Mouse (Mus musculus) spleen, adult 18-20 months (tissue): Measurements from ENCODE around the gene Mul1.
"Not testable (repeated sequence)": the region's sequence is repeated elsewhere in the genome, so short reads cannot be mapped to it uniquely, and the experiment has no call there.

Source experiments
- DNase-seq, 2 experiments: peaks; one replicate each; pipeline ENCODE4 v3.0.0; 2022; ENCODE audit warnings: mixed read lengths in 2 of 2

The Mul1 gene

DNA sequence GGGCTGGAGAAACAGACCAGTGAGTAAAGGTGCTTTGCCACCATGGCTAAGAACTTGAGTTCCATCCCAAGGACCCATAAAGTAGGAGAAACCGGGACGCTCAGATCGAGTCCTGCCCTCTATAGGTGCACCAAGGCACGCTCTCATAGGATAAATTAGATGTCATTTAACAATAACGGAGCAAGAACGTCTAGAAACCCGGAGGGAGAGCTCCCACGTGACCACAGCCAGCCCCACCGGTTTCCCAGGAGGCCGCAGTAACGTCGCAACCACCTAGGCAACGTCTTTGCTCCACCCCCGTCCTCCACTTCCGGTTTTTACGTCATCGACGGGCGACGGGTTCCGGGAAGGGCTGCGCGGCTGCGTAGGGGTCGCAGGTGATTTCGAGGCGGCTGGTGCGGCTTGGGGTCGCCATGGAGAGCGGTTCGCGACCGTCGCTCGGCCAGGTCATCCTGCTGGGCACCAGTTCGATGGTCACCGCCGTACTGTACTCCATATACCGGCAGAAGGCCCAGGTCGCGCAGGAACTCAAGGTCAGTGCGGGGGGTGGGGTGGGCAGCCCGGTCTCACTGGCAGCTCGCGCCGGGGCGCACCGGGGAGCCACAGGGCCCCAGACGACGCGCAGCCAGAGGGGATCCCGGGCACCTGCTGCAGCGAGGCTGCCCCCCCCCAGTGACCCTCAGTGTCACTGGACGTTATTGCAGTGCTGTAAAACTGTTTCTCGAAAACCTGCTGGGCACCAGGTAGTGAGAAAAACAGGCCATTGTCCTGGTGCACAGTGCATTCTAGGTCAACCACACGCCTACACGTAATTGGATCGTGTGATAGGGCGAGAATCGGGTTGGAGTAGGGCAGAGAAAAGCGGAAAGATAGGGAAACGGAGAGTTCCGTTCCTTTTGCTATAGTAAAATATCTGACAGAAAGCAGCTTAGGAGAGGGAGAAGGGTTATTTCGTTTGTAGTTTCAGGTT lies at the start of gene Mul1:
TSS of gene Mul1 (plus strand) at position 325 of the 970 bp plus-strand sequence.
- peak; percentile 87 to 93 for DNase-seq

DNA sequence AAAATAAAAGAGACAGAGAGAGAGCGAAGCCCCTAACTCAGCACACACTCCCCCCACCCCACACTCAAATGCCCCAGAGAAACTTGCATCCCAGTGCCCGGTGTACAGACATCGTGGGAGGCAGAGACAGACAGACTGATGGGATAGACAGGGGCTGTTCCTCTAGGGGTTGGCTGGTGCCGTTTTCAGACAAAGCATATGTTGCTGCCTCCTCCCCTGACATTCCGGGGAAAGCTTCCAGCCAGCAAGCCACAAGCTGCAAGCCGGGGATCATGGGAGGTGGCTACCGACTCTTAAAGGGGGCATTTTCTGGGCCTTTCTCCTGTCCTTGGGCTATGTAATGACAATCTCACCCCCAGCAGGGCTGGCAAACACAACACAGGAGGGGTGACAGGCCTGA lies 40.8 kb upstream of the Mul1 start:
- DNase-seq, result no peak

DNA sequence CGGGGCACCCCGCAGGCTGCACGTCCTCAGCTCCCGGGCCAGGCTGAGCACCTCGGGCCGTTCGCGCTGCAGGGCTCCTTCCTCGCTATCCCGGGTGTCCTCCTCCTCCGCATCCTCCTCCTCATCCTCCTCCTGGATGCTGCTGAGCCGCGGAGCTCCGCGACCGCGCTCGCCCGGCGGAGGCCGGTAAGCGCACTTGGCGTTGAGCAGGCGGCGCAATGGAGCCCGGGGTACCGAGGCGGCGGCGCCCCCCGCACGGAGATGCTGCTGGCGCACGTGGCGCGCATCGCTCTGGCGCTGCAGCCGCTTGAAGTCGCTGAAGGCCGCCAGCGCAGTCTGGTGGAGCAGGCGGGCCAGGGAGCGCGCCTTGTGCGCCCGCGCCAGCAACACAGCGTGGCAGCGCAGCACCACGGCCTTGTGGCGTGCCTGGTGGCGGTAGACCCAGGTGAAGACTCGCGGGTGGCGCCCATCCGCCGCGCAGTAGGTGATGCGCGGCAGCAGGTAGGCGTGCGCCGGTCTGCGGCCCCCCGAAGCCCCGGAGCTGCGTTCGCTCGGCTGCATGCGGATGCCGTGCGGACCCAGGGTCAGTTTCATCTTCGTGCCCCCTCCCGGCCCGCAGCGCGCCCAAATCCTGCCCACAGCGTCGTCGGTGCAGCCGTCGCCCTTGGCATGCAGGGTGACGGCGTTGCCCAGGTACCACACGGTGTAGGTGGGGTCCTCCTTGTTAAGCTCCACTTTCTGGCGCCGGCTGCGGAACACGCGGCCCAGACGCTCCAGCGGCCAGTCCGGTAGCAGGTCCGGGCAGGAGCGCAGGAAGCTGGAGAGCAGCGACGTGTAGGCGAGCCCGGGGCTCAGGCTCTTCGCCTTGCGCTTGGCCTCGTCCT lies 39.1 kb upstream of the Mul1 start:
- DNase-seq, result no peak

GRCm38 (mm10) chr4:138395971-138396645 lies 38.4 kb upstream of the Mul1 start, which contains the start of gene Fam43b:
Fam43b (minus strand) TSS chr4:138396528.
- DNase-seq, result no peak

GRCm38 (mm10) chr4:138396711-138397110 lies 37.8 kb upstream of the Mul1 start:
- no peak for DNase-seq

DNA sequence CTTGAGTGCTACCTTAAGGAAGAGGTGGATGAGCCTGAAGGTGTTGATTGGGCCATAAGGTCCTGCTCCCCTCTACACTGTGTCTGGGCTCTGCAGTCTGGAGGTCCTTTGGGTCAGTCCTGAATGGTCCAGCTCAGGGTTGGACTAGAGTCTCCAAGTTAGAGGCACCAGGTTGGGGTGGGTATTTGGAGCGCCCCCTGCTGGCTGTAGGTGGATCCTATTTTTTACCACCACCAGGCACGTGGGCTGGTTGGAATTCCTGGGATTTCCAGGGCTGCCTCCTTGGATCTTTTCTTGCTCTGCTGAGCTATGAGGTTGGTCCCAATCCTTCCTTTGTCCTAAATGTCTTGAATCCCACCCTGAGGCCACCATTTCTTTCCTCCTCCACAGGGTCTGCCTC lies 29.7 kb upstream of the Mul1 start:
- peak in 1 of 2 experiments; percentile 44 for DNase-seq

DNA sequence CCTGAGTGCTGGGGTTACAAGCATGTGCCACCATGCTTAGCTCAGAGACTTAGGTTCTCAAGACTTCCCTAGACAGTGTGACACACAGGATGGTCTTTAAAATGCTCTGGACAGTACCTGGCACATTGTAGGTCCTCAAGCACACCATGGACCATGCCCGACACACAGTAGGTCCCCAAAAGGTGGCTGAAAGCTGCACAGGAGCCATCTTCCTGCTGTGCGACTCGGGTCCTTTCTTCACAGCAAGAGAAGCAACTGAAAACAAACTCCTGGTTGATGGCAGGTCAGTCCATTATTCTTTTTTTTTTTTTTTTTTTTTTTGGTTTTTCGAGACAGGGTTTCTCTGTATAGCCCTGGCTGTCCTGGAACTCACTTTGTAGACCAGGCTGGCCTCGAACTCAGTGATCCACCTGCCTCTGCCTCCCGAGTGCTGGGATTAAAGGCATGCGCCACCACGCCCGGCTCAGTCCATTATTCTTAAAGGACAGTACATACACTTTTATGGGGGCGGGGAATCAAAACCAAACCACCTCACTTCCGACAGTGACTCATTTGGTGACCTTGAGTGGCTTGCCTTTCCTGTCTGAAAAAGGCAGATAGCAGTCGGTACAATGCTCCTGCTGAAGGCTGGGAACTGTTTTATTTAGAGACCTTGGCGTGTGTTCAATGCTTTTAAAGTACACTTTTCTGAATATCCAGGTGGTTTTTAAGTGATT lies 26.8 kb upstream of the Mul1 start:
- no peak for DNase-seq

- DNase-seq, result no peak
These were observed 23.5 kb upstream of the Mul1 start for GRCm38 (mm10) chr4:138411011-138411410.

DNA sequence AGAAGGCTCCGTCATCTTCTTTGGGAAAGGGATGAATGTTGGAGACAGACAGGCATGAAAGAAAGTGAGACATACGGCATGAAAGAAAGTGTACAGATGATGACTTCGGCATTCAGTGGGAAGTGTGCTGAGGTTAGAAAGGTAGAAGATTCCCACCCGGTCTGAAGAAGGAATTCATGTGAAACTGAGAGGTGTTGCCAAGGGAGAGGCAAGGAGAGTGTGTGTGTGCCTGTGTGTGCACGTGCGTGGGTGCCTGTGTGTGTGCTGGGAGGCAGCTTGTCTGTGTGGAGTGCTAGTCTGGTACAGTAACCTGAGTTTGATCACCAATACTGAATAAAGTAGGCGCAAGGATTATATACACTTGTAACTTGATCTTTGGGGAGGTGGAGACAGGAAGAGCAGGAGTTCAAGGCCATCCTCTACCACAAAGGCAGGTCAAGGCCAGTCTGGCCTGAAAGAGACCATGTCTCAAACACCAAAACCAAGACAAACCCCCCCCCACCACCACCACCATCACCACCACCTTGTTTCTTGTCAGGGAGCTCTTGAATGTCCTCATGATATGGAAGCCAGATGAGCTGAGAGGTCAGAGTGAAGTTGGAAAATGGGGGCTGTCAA lies 22.9 kb upstream of the Mul1 start:
- DNase-seq, result no peak

DNA sequence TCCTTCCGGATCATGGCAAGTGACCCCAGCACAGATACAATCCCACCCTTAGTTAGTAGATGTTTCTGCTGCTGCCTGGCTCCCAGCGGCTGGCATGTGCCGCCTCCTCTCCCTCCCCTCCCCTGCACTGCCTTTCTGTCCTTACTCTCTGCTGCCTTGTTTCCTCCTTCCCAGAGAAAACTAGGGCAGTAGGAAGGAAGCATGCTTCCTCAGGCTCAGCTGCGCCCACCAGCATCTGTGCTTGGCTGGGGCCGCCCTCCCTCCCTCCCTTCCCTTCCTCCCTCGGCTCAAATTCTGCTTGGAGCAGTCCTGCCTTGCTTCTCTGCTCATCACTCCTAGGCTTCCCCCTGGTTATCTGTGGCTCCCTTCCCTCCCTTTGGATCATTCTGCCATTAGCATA lies 19.7 kb upstream of the Mul1 start:
- no peak for DNase-seq

- DNase-seq, result no peak
These were observed 18.5 kb upstream of the Mul1 start for GRCm38 (mm10) chr4:138415991-138416390.

DNA sequence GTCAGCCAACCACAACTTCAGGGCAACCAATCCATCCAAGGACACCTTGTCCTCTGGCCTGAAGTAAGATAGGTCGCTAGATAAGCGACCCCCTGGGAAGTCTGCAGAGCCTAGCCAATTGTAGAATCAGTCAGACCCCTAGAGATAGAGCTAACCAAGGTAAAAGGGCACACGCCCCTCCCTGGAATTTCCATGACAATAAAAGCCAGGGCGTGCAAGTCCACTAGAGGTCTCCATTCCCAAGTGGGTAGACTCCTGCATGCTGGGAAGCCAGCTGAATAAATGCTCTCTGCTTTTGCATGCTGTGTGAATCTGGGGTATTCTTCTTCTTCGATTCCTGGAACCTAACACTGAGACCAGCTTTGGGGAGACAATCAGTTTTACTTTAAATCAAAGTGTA lies 18.1 kb upstream of the Mul1 start:
- DNase-seq, result no peak

GRCm38 (mm10) chr4:138417882-138418281 lies 16.6 kb upstream of the Mul1 start:
- no peak for DNase-seq

- DNase-seq, result no peak
These were observed 16.0 kb upstream of the Mul1 start for GRCm38 (mm10) chr4:138418340-138418957.

GRCm38 (mm10) chr4:138425028-138425427 lies 9.4 kb upstream of the Mul1 start:
- no peak for DNase-seq

GRCm38 (mm10) chr4:138425604-138426003 lies 8.9 kb upstream of the Mul1 start:
- not testable (repeated sequence) for DNase-seq

- peak; percentile 28 to 67 for DNase-seq
These were observed 7.4 kb upstream of the Mul1 start for GRCm38 (mm10) chr4:138426778-138427705.

- no peak for DNase-seq
These were observed 4.7 kb upstream of the Mul1 start for GRCm38 (mm10) chr4:138429778-138430177.

- no peak for DNase-seq
These were observed 3.1 kb upstream of the Mul1 start for GRCm38 (mm10) chr4:138431340-138431739.

DNA sequence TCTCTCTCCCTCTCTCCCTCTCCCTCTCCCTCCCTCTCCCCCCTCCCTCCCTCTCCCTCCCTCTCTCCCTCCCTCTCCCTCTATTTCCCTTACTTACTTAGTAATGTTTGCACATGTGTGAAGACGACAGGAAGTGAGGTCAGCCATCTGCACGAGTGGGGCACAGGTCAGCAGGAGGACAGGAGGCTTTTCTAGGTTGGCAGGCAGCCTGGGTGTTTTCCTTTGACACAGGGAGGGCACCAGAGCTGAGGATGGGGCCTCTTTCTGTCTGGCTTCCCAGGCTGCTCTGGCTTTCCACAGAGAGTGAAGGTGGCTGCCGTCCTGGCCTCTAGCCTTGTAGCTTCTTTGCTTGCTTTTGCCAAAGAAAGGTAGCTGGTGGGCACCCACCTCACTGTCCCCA lies 5.6 kb downstream of the Mul1 start:
- DNase-seq, result no peak
